Comparison of ENCODE assay signal across 12 mouse cellular contexts in genomic region chr19:6348717-6349116, GRCm38 (mm10). TPM values are rescaled to one million over a fixed set of nuclear protein-coding genes. Genes with fewer than 3 reads are reported as not detected.
DNase-seq lines count a peak whose midpoint lies in the region; ATAC-seq and TF ChIP-seq lines count a peak whose summit lies in the region.
"Had no signal": no experiment of that assay in that cellular context is flagged by ENCODE, and none has a peak within 500 bp of the region (broad histone marks: within the 10 kb centered on the region; RNA-seq: fewer than 3 reads in every experiment).

No protein-coding gene starts in this region.

- ATAC-seq in heart, embryonic 11.5 days (replicated peaks; ENCODE audit: insufficient number of reproducible peaks, low FRiP score, low TSS enrichment): no peak
- ATAC-seq in embryonic facial prominence, embryonic 12.5 days (ENCODE audit: insufficient number of reproducible peaks, insufficient read depth, low FRiP score, low TSS enrichment): no peak
- ATAC-seq in liver, embryonic 12.5 days: no peak

- peak overlapping the region; percentile 62 for H3K27ac ChIP-seq in heart, embryonic 11.5 days (ENCODE audit: low read depth, low read length)
- peak overlapping the region; percentile 36; the same call in 1 of the 2 replicates for H3K27ac ChIP-seq in layer of hippocampus, adult 2 months
- H3K27ac ChIP-seq in embryonic facial prominence, embryonic 12.5 days: peak overlapping the region; percentile 54; the same call in 1 of the 2 replicates
- H3K27ac ChIP-seq in liver, embryonic 12.5 days: peak overlapping the region; percentile 63

- no peaks in the 10 kb centered on the region for H3K9me3 ChIP-seq in heart, embryonic 11.5 days (replicated peaks; ENCODE audit: control insufficient read depth, low read length)
- no peaks in the 10 kb centered on the region for H3K9me3 ChIP-seq in embryonic facial prominence, embryonic 12.5 days
- H3K9me3 ChIP-seq in liver, embryonic 12.5 days (replicated peaks): no peaks in the 10 kb centered on the region

- H3K4me1 ChIP-seq in heart, embryonic 11.5 days (ENCODE audit: control insufficient read depth, insufficient read depth, low read length): peaks cover 19% of the 10 kb centered on the region
- peaks cover 18% of the 10 kb centered on the region for H3K4me1 ChIP-seq in embryonic facial prominence, embryonic 12.5 days
- peaks cover 49% of the 10 kb centered on the region for H3K4me1 ChIP-seq in liver, embryonic 12.5 days

- H3K4me2 ChIP-seq in heart, embryonic 11.5 days: no peak overlapping the region; the same call in 1 of the 2 replicates
- H3K4me2 ChIP-seq in embryonic facial prominence, embryonic 12.5 days (replicated peaks): no peak overlapping the region
- peak overlapping the region; percentile 42 for H3K4me2 ChIP-seq in liver, embryonic 12.5 days

- H3K4me3 ChIP-seq in heart, embryonic 11.5 days (ENCODE audit: low read depth, low read length): no peak overlapping the region
- no peak overlapping the region for H3K4me3 ChIP-seq in layer of hippocampus, adult 2 months
- no peak overlapping the region for H3K4me3 ChIP-seq in embryonic facial prominence, embryonic 12.5 days
- no peak overlapping the region for H3K4me3 ChIP-seq in liver, embryonic 12.5 days
- H3K4me3 ChIP-seq: myocyte had no signal

- no peak overlapping the region for H3K9ac ChIP-seq in heart, embryonic 11.5 days (ENCODE audit: low read depth, low read length)
- no peak overlapping the region for H3K9ac ChIP-seq in embryonic facial prominence, embryonic 12.5 days
- H3K9ac ChIP-seq in liver, embryonic 12.5 days: peak overlapping the region; percentile 42; the same call in 1 of the 2 replicates

- no peak for TF ChIP-seq CTCF in layer of hippocampus, adult 2 months (conservative IDR thresholded peaks at IDR 0.05)

- H3K27me3 ChIP-seq in heart, embryonic 11.5 days (ENCODE audit: control insufficient read depth, insufficient read depth, low read length): no peaks in the 10 kb centered on the region
- H3K27me3 ChIP-seq in embryonic facial prominence, embryonic 12.5 days: no peaks in the 10 kb centered on the region
- H3K27me3 ChIP-seq in liver, embryonic 12.5 days (replicated peaks): no peaks in the 10 kb centered on the region
- H3K27me3 ChIP-seq: CH12.LX had no signal

- DNase-seq in heart, adult 18-20 months: no peak
- DNase-seq in layer of hippocampus, adult 2 months (ENCODE audit: low spot score in 2 of 2): no peak
- DNase-seq in layer of hippocampus, adult 9-11 months: no peak
- DNase-seq in urinary bladder, adult 2 months (ENCODE audit: low spot score): no peak
- DNase-seq in spleen, postnatal 10 days (ENCODE audit: low spot score in 2 of 2): no peak
- DNase-seq: left cerebral cortex, postnatal 4 days; right cerebral cortex, postnatal 4 days had no signal

- H3K36me3 ChIP-seq in heart, embryonic 11.5 days (ENCODE audit: control insufficient read depth, insufficient read depth, low read length): peaks cover 13% of the 10 kb centered on the region
- peaks cover 54% of the 10 kb centered on the region for H3K36me3 ChIP-seq in embryonic facial prominence, embryonic 12.5 days
- H3K36me3 ChIP-seq in liver, embryonic 12.5 days: peaks cover 62% of the 10 kb centered on the region

- 35% methylated on average over 9 of the region's 9 CpGs for WGBS in heart, embryonic 11.5 days (ENCODE audit: insufficient replicate concordance)
- 48% methylated on average over 9 of the region's 9 CpGs for WGBS in embryonic facial prominence, embryonic 12.5 days
- WGBS in liver, embryonic 12.5 days (ENCODE audit: insufficient replicate concordance): 34% methylated on average over 9 of the region's 9 CpGs

RNA-seq across cellular contexts. Expression of gene Map4k2, which starts 7.8 kb away (rescaled TPM):
- polyA plus RNA-seq in heart, embryonic 11.5 days (2014; fragmentation: Nextera tagmentation; extraction: Ambion mirVana): 9.6 and 10.1 TPM in 2 replicates
- total RNA-seq in heart, adult 18-20 months (2021): 10 to 100 TPM; 30.7 to 43.0 TPM
- 100 to 1,000 TPM in 1 of 2 experiments, 10 to 100 TPM in 1; 81.9 to 105 TPM for total RNA-seq in layer of hippocampus, adult 2 months (2021)
- 15.6 and 16.8 TPM in 2 replicates for polyA plus RNA-seq in embryonic facial prominence, embryonic 12.5 days (2016; fragmentation: Nextera tagmentation; extraction: Ambion mirVana)
- 9.2 and 9.3 TPM in 2 replicates for polyA plus RNA-seq in liver, embryonic 12.5 days (2016; fragmentation: Nextera tagmentation; extraction: Ambion mirVana)
- polyA plus RNA-seq in urinary bladder, adult 2 months (2012; rRNA removed): 63.7 and 88.3 TPM in 2 replicates

RNA-seq across cellular contexts. Expression of gene Men1, which starts 13.9 kb away (rescaled TPM):
- 31.8 and 35.1 TPM in 2 replicates for polyA plus RNA-seq in heart, embryonic 11.5 days (2014; fragmentation: Nextera tagmentation; extraction: Ambion mirVana)
- total RNA-seq in heart, adult 18-20 months (2021): 10 to 100 TPM; 13.3 to 14.0 TPM
- total RNA-seq in layer of hippocampus, adult 2 months (2021): 10 to 100 TPM; 63.3 to 72.1 TPM
- polyA plus RNA-seq in embryonic facial prominence, embryonic 12.5 days (2016; fragmentation: Nextera tagmentation; extraction: Ambion mirVana): 107 and 111 TPM in 2 replicates
- polyA plus RNA-seq in liver, embryonic 12.5 days (2016; fragmentation: Nextera tagmentation; extraction: Ambion mirVana): 48.6 and 49.4 TPM in 2 replicates
- 34.3 and 37.7 TPM in 2 replicates for polyA plus RNA-seq in urinary bladder, adult 2 months (2012; rRNA removed)

RNA-seq across cellular contexts. Expression of gene Sf1, which starts 14.8 kb away (rescaled TPM):
- polyA plus RNA-seq in heart, embryonic 11.5 days (2014; fragmentation: Nextera tagmentation; extraction: Ambion mirVana): 106 and 124 TPM in 2 replicates
- total RNA-seq in heart, adult 18-20 months (2021): 10 to 100 TPM; 66.5 to 94.7 TPM
- total RNA-seq in layer of hippocampus, adult 2 months (2021): 100 to 1,000 TPM; 208 to 222 TPM
- polyA plus RNA-seq in embryonic facial prominence, embryonic 12.5 days (2016; fragmentation: Nextera tagmentation; extraction: Ambion mirVana): 158 and 159 TPM in 2 replicates
- polyA plus RNA-seq in liver, embryonic 12.5 days (2016; fragmentation: Nextera tagmentation; extraction: Ambion mirVana): 115 and 119 TPM in 2 replicates
- 89.7 and 158 TPM in 2 replicates for polyA plus RNA-seq in urinary bladder, adult 2 months (2012; rRNA removed)

RNA-seq across cellular contexts. Expression of gene Pygm, which starts 35.5 kb away (rescaled TPM):
- 149 and 178 TPM in 2 replicates for polyA plus RNA-seq in heart, embryonic 11.5 days (2014; fragmentation: Nextera tagmentation; extraction: Ambion mirVana)
- total RNA-seq in heart, adult 18-20 months (2021): 1,000 to 10,000 TPM; 1,224 to 1,269 TPM
- total RNA-seq in layer of hippocampus, adult 2 months (2021): 10 to 100 TPM; 13.0 to 18.8 TPM
- 3.5 and 6.0 TPM in 2 replicates for polyA plus RNA-seq in embryonic facial prominence, embryonic 12.5 days (2016; fragmentation: Nextera tagmentation; extraction: Ambion mirVana)
- polyA plus RNA-seq in liver, embryonic 12.5 days (2016; fragmentation: Nextera tagmentation; extraction: Ambion mirVana): 2.6 and 2.7 TPM in 2 replicates
- 34.8 and 47.2 TPM in 2 replicates for polyA plus RNA-seq in urinary bladder, adult 2 months (2012; rRNA removed)

RNA-seq across cellular contexts. Expression of gene Cdc42bpg, which starts 42.5 kb away (rescaled TPM):
- 0.44 and 0.74 TPM in 2 replicates for polyA plus RNA-seq in heart, embryonic 11.5 days (2014; fragmentation: Nextera tagmentation; extraction: Ambion mirVana)
- total RNA-seq in heart, adult 18-20 months (2021): 10 to 100 TPM; 13.8 TPM
- total RNA-seq in layer of hippocampus, adult 2 months (2021): 1 to 10 TPM; 5.0 to 5.6 TPM
- polyA plus RNA-seq in embryonic facial prominence, embryonic 12.5 days (2016; fragmentation: Nextera tagmentation; extraction: Ambion mirVana): 0.65 and 0.95 TPM in 2 replicates
- 0.20 TPM in 2 replicates for polyA plus RNA-seq in liver, embryonic 12.5 days (2016; fragmentation: Nextera tagmentation; extraction: Ambion mirVana)
- polyA plus RNA-seq in urinary bladder, adult 2 months (2012; rRNA removed): 22.7 and 27.0 TPM in 2 replicates
